Mouse (Mus musculus) spleen, adult 2 months (tissue): ENCODE results near the gene Nrxn1. TPM values are rescaled to one million over a fixed set of nuclear protein-coding genes. Genes with fewer than 3 reads are reported as not detected.

ENCODE experiments used
- DNase-seq, 2 experiments: peaks; one replicate each; pipeline versions ENCODE4 v3.0.0 to v3.0.0-alpha.2; 2012 to 2021; ENCODE audit warnings: low spot score in 2 of 2, low read depth in 1 of 2
- H3K27ac ChIP-seq: fragments of 200-500 bp; 2 replicates; pipeline ENCODE4 v1.5.1; 2012; ENCODE audit warnings: low read length, inconsistent platforms; ENCODE audit not compliant: insufficient read depth
- H3K27me3 ChIP-seq: fragments of 200-500 bp; 2 replicates; pipeline ENCODE4 v1.6.1; 2012; ENCODE audit warnings: mild to moderate bottlenecking, moderate library complexity, low read length, inconsistent platforms; ENCODE audit not compliant: control insufficient read depth, insufficient read depth
- H3K36me3 ChIP-seq: fragments of 200-500 bp; 2 replicates; pipeline ENCODE4 v1.6.1; 2012; ENCODE audit warnings: mild to moderate bottlenecking, low read length, inconsistent platforms; ENCODE audit not compliant: control insufficient read depth, insufficient read depth
- H3K4me1 ChIP-seq: fragments of 200-500 bp; 2 replicates; pipeline ENCODE4 v1.6.1; 2011; ENCODE audit warnings: inconsistent platforms; ENCODE audit not compliant: control insufficient read depth, insufficient read depth, insufficient read length
- H3K4me3 ChIP-seq: fragments of 200-500 bp; 2 replicates; pipeline ENCODE4 v1.5.1; 2011; ENCODE audit warnings: mild to moderate bottlenecking, inconsistent platforms; ENCODE audit not compliant: insufficient read depth, insufficient read length; ENCODE audit errors: extremely low read depth
- CTCF ChIP-seq: fragments of 200-500 bp; IDR thresholded peaks from 2 replicates; pipeline ENCODE4 v1.5.1; 2011; ENCODE audit warnings: mild to moderate bottlenecking, inconsistent platforms; ENCODE audit not compliant: insufficient read depth, insufficient read length, insufficient replicate concordance; ENCODE audit errors: extremely low read depth
- POLR2A ChIP-seq: fragments of 200-500 bp; IDR thresholded peaks from 2 replicates; pipeline ENCODE4 v1.6.1; 2011; ENCODE audit warnings: low read depth, low read length, inconsistent platforms
- WGBS: fragments of 180-500 bp; shearing (Covaris S2); methylation state at CpG from one replicate; pipeline ENCODE4 v1.1.7; 2018; 5-methylcytosine and 5-hydroxymethylcytosine counted together
- polyA plus RNA-seq: library from polyadenylated mRNA; depleted of rRNA; stranded (reverse); fragments of >200 nt; gene quantifications from 2 replicates; pipeline ENCODE4 v1.2.3, GENCODE M21; 2012

The Nrxn1 gene
- polyA plus RNA-seq, 1 experiment: 0.50 TPM

DNA sequence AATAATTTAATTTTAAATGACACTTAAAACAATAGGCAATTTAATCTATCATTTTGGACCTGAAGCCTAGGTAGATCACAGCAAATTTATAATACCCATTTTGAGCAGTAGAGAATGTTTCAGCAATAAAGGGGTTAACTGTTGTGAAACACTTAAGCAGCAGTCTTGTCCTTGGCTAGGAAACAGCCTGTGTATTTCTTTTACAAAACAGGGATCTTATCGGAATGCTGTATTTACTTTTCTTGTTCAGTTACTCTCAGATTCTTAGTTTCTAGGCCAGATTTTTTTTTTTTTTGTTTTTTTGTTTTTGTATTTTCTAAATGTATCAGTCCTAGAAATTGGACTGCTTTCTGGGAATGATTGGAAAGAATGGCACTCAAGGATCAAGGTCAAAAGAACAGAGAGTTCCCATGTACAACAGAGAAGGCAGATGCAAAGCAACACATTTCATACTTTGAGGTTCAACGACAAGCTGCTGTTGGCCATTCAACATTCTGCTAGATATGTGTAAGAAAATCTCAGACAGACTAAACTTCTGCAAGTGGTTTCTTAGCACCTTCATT is 67.7 kb downstream of the Nrxn1 start:
- Histone ChIP-seq H3K4me3 (no peak overlapping the region), H3K36me3 (no peaks in the 10 kb centered on the region), H3K27me3 (no peaks in the 10 kb centered on the region), H3K4me1 (no peaks in the 10 kb centered on the region), H3K27ac (no peak overlapping the region)
- WGBS: 90% methylated on average over 2 of the region's 2 CpGs
- no peak for DNase-seq
- TF ChIP-seq CTCF: no peak

DNA sequence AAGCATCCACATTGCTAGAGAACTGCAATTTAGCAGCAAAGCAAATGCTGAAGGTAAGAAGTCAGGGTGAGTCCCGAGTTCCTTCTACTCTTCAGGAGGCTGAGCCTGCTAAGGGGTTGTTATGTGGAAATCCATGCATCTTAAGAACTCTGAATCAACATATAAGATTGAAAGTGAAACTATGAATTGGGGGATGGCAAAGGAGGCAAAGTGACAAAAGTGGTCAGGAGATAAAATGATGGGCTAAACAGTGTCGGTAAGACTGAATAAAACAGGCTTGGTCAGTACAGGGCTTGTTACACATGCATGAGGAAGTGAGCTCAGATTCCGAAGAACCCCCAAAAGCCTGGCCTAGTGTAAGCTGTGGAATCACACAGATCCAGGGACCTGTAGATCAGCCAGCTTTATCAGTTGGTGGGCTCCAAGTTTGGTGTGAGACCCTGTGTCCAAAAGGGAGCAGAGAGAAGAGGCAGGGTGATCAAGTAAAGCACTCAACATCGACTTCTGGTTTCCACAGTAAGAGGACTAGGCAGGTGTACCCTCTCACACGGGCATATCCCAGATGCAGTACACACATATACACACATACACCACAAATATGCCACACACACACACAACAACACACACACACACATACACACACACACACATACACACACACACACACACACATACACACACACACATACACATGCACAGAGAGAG is 85.3 kb downstream of the Nrxn1 start:
- Histone ChIP-seq H3K27me3 (no peaks in the 10 kb centered on the region), H3K4me3 (no peak overlapping the region), H3K36me3 (no peaks in the 10 kb centered on the region), H3K4me1 (no peaks in the 10 kb centered on the region), H3K27ac (no peak overlapping the region)
- 58% methylated on average over 5 of the region's 5 CpGs for WGBS
- DNase-seq: no peak
- TF ChIP-seq CTCF (no peak), POLR2A (no peak)

DNA sequence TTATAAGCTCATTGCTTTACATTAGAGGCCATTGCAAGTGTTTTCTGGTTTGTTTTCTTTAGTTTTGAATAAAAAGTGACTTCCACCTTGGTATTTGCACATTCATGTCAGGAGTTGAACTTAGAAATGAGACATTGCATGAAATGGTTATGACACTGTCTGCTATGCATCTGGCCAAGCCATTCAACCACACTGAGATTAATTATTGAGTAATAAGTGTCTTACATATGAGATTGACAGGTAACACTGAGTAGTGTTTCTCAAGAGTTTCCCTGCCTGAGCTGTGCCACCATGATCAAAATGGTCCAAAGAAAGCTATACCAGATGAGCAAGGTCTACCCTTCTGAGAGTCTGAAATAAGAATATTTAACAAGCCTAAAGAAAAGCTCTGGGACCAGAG is 92.5 kb downstream of the Nrxn1 start:
- H3K4me1 ChIP-seq: no peaks in the 10 kb centered on the region
- no peak for DNase-seq
- TF ChIP-seq CTCF (no peak), POLR2A (no peak)
- no peak overlapping the region for H3K4me3 ChIP-seq
- H3K27me3 ChIP-seq: no peaks in the 10 kb centered on the region
- H3K36me3 ChIP-seq: no peaks in the 10 kb centered on the region
- H3K27ac ChIP-seq: no peak overlapping the region

GRCm38 (mm10) chr17:90999667-91000154 is 93.2 kb downstream of the Nrxn1 start:
- Histone ChIP-seq H3K4me3 (no peak overlapping the region), H3K27me3 (no peaks in the 10 kb centered on the region), H3K27ac (no peak overlapping the region), H3K4me1 (no peaks in the 10 kb centered on the region), H3K36me3 (no peaks in the 10 kb centered on the region)
- no peak for DNase-seq
- TF ChIP-seq POLR2A: no peak
- TF ChIP-seq CTCF: no peak
- WGBS: 37% methylated on average over 4 of the region's 4 CpGs

GRCm38 (mm10) chr17:90997714-90998113 is 95.2 kb downstream of the Nrxn1 start:
- H3K4me3 ChIP-seq: no peak overlapping the region
- no peak overlapping the region for H3K27ac ChIP-seq
- H3K27me3 ChIP-seq: no peaks in the 10 kb centered on the region
- no peak for DNase-seq
- H3K4me1 ChIP-seq: no peaks in the 10 kb centered on the region
- H3K36me3 ChIP-seq: no peaks in the 10 kb centered on the region
- TF ChIP-seq CTCF (no peak), POLR2A (no peak)
- WGBS: 4% methylated on average over 1 of the region's 1 CpGs

GRCm38 (mm10) chr17:90995436-90995835 is 97.4 kb downstream of the Nrxn1 start:
- H3K4me3 ChIP-seq: no peak overlapping the region
- no peaks in the 10 kb centered on the region for H3K36me3 ChIP-seq
- 9% methylated on average over 1 of the region's 1 CpGs for WGBS
- no peak overlapping the region for H3K27ac ChIP-seq
- TF ChIP-seq CTCF (no peak), POLR2A (no peak)
- H3K27me3 ChIP-seq: no peaks in the 10 kb centered on the region
- no peak for DNase-seq
- H3K4me1 ChIP-seq: no peaks in the 10 kb centered on the region

DNA sequence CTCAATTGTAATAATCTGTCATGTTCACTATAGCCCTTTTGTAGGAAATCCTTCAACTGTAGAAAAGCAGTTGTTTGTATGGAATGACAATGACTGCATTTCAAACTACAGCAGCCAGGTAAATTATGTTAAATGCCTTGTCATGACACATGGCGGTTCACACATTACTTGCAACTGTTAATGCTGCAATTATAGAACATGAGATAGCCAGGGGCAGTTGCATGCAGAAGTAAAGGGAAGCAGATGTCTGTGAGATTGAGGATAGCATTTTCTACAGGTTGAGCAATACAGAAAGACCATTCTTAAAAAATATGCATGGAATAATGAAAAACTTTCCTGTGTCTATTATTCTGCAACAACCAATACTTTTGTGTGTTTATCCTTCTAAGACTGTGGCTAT is 98.6 kb downstream of the Nrxn1 start:
- no peaks in the 10 kb centered on the region for H3K27me3 ChIP-seq
- no peaks in the 10 kb centered on the region for H3K36me3 ChIP-seq
- no peaks in the 10 kb centered on the region for H3K4me1 ChIP-seq
- TF ChIP-seq CTCF: no peak
- TF ChIP-seq POLR2A: no peak
- DNase-seq: no peak
- H3K4me3 ChIP-seq: no peak overlapping the region
- no peak overlapping the region for H3K27ac ChIP-seq
- WGBS: 56% methylated on average over 1 of the region's 1 CpGs
